Mouse (Mus musculus) neural tube, embryonic 15.5 days (tissue): ENCODE measurements around the gene Sorbs2. TPM values are rescaled to one million over a fixed set of nuclear protein-coding genes. Genes with fewer than 3 reads are reported as not detected.

Experiments used
- ATAC-seq: fragments of 200-750 bp; cut with Nextera tagmentation; 2 replicates; pipeline ENCODE4 v1.8.0; 2017; ENCODE audit warnings: mild to moderate bottlenecking, moderate TSS enrichment, moderate library complexity; ENCODE audit not compliant: low FRiP score
- H3K27ac ChIP-seq: fragments of 300-500 bp; sonication (generic); replicated peaks from 2 replicates; pipeline ENCODE4 v1.5.1; 2015; ENCODE audit warnings: mild to moderate bottlenecking, inconsistent platforms
- H3K27me3 ChIP-seq: fragments of 300-500 bp; sonication (generic); replicated peaks from 2 replicates; pipeline ENCODE4 v1.6.1; 2015; ENCODE audit warnings: inconsistent platforms
- H3K36me3 ChIP-seq: fragments of 300-500 bp; sonication (generic); 2 replicates; pipeline ENCODE4 v1.6.1; 2015; ENCODE audit warnings: inconsistent platforms
- H3K4me1 ChIP-seq: fragments of 300-500 bp; sonication (generic); 2 replicates; pipeline ENCODE4 v1.6.1; 2015; ENCODE audit warnings: inconsistent platforms
- H3K4me2 ChIP-seq: fragments of 300-500 bp; sonication (generic); 2 replicates; pipeline ENCODE4 v1.6.1; 2015; ENCODE audit warnings: inconsistent platforms, mild to moderate bottlenecking, moderate library complexity
- H3K4me3 ChIP-seq: fragments of 300-500 bp; sonication (generic); replicated peaks from 2 replicates; pipeline ENCODE4 v1.5.1; 2015; ENCODE audit warnings: mild to moderate bottlenecking, inconsistent platforms
- H3K9ac ChIP-seq: fragments of 300-500 bp; sonication (generic); replicated peaks from 2 replicates; pipeline ENCODE4 v1.6.1; 2015; ENCODE audit warnings: mild to moderate bottlenecking, inconsistent platforms
- H3K9me3 ChIP-seq: fragments of 300-500 bp; sonication (generic); replicated peaks from 2 replicates; pipeline ENCODE4 v1.6.1; 2016; ENCODE audit warnings: inconsistent platforms
- whole genome bisulfite sequencing: fragments of 180-500 bp; shearing (Covaris S2); methylation state at CpG from one replicate; pipeline ENCODE4 v1.1.7; 2015; ENCODE audit warnings: mixed read lengths; 5-methylcytosine and 5-hydroxymethylcytosine counted together
- polyA plus RNA-seq: library from polyadenylated mRNA; unstranded; fragments of >200 nt; fragmentation: Nextera tagmentation; extraction: Ambion mirVana; gene quantifications from 2 replicates; pipeline ENCODE4 v1.2.1, GENCODE M21; 2015

Sorbs2 gene
- polyA plus RNA-seq, 1 experiment from 2014 or later = 48.8 TPM

- Histone ChIP-seq H3K27me3 (no peaks in the 10 kb centered on the region), H3K36me3 (no peaks in the 10 kb centered on the region), H3K4me3 (no peak overlapping the region), H3K27ac (no peak overlapping the region), H3K9me3 (no peaks in the 10 kb centered on the region), H3K4me1 (peaks cover 16% of the 10 kb centered on the region; the same call in 1 of the 2 replicates), H3K4me2 (no peak overlapping the region), H3K9ac (no peak overlapping the region)
- no peak for ATAC-seq
- WGBS = 73% methylated on average over 12 of the region's 12 CpGs
Observed at GRCm38 (mm10) chr8:45660570-45660969, 153.0 kb downstream of the Sorbs2 start.

GRCm38 (mm10) chr8:45661605-45662004 is 154.0 kb downstream of the Sorbs2 start:
- no peak overlapping the region for H3K4me2 ChIP-seq
- H3K9me3 ChIP-seq = no peaks in the 10 kb centered on the region
- H3K27me3 ChIP-seq = no peaks in the 10 kb centered on the region
- H3K4me3 ChIP-seq = no peak overlapping the region
- ATAC-seq = no peak
- no peak overlapping the region for H3K9ac ChIP-seq
- no peaks in the 10 kb centered on the region for H3K36me3 ChIP-seq
- peaks cover 16% of the 10 kb centered on the region; the same call in 1 of the 2 replicates for H3K4me1 ChIP-seq
- WGBS = 57% methylated on average over 4 of the region's 4 CpGs
- no peak overlapping the region for H3K27ac ChIP-seq

- Histone ChIP-seq H3K4me2 (no peak overlapping the region), H3K4me1 (peaks cover 13% of the 10 kb centered on the region; the same call in 1 of the 2 replicates)
Observed at GRCm38 (mm10) chr8:45666221-45666620, 158.6 kb downstream of the Sorbs2 start.

GRCm38 (mm10) chr8:45673149-45673548 is 165.6 kb downstream of the Sorbs2 start:
- Histone ChIP-seq H3K27me3 (no peaks in the 10 kb centered on the region), H3K9ac (no peak overlapping the region), H3K4me3 (no peak overlapping the region), H3K27ac (no peak overlapping the region), H3K36me3 (no peaks in the 10 kb centered on the region), H3K4me1 (peaks cover 16% of the 10 kb centered on the region), H3K9me3 (no peaks in the 10 kb centered on the region), H3K4me2 (no peak overlapping the region)
- WGBS = 90% methylated on average over 4 of the region's 4 CpGs
- ATAC-seq = no peak

More at GRCm38 (mm10) chr8:45666221-45666620, 158.6 kb downstream of the Sorbs2 start:
- no peak overlapping the region for H3K4me3 ChIP-seq
- H3K27me3 ChIP-seq = no peaks in the 10 kb centered on the region
- no peaks in the 10 kb centered on the region for H3K36me3 ChIP-seq
- ATAC-seq = no peak
- no peak overlapping the region for H3K9ac ChIP-seq
- 90% methylated on average over 7 of the region's 7 CpGs for WGBS
- H3K27ac ChIP-seq = no peak overlapping the region
- no peaks in the 10 kb centered on the region for H3K9me3 ChIP-seq

GRCm38 (mm10) chr8:45675821-45676279 is 168.3 kb downstream of the Sorbs2 start:
- no peak overlapping the region for H3K4me2 ChIP-seq
- no peak overlapping the region for H3K9ac ChIP-seq
- peaks cover 16% of the 10 kb centered on the region for H3K4me1 ChIP-seq
- ATAC-seq = 0 out of 2 replicates have a peak, but pooled peaks have one; percentile 19
- 17% methylated on average over 6 of the region's 6 CpGs for WGBS
- no peaks in the 10 kb centered on the region for H3K36me3 ChIP-seq
- H3K27ac ChIP-seq = 0 out of 2 replicates have a peak overlapping the region, but pooled peaks have one; percentile 5
- no peaks in the 10 kb centered on the region for H3K9me3 ChIP-seq
- no peak overlapping the region for H3K4me3 ChIP-seq
- no peaks in the 10 kb centered on the region for H3K27me3 ChIP-seq

- ATAC-seq = no peak
- no peaks in the 10 kb centered on the region for H3K27me3 ChIP-seq
- H3K4me3 ChIP-seq = no peak overlapping the region
- H3K4me2 ChIP-seq = no peak overlapping the region
- no peak overlapping the region for H3K9ac ChIP-seq
- WGBS = 26% methylated on average over 10 of the region's 10 CpGs
- H3K27ac ChIP-seq = no peak overlapping the region
- H3K9me3 ChIP-seq = no peaks in the 10 kb centered on the region
- H3K4me1 ChIP-seq = peaks cover 12% of the 10 kb centered on the region
- no peaks in the 10 kb centered on the region for H3K36me3 ChIP-seq
Observed at GRCm38 (mm10) chr8:45677114-45677853, 169.7 kb downstream of the Sorbs2 start.

GRCm38 (mm10) chr8:45677854-45678241 is 170.3 kb downstream of the Sorbs2 start:
- H3K36me3 ChIP-seq = no peaks in the 10 kb centered on the region
- 34% methylated on average over 3 of the region's 3 CpGs for WGBS
- no peak for ATAC-seq
- H3K27ac ChIP-seq = no peak overlapping the region
- no peaks in the 10 kb centered on the region for H3K27me3 ChIP-seq
- no peaks in the 10 kb centered on the region for H3K9me3 ChIP-seq
- H3K4me3 ChIP-seq = no peak overlapping the region
- H3K9ac ChIP-seq = no peak overlapping the region
- no peak overlapping the region for H3K4me2 ChIP-seq
- peaks cover 14% of the 10 kb centered on the region for H3K4me1 ChIP-seq

GRCm38 (mm10) chr8:45681171-45681570 is 173.6 kb downstream of the Sorbs2 start:
- Histone ChIP-seq H3K4me2 (no peak overlapping the region), H3K27me3 (no peaks in the 10 kb centered on the region), H3K4me1 (peaks cover 12% of the 10 kb centered on the region), H3K36me3 (no peaks in the 10 kb centered on the region), H3K9me3 (no peaks in the 10 kb centered on the region), H3K4me3 (no peak overlapping the region), H3K27ac (no peak overlapping the region), H3K9ac (no peak overlapping the region)
- 83% methylated on average over 3 of the region's 3 CpGs for WGBS
- ATAC-seq = no peak

- Histone ChIP-seq H3K9ac (no peak overlapping the region), H3K4me2 (no peak overlapping the region), H3K4me3 (no peak overlapping the region), H3K4me1 (peaks cover 14% of the 10 kb centered on the region), H3K27ac (no peak overlapping the region; the same call in 1 of the 2 replicates), H3K27me3 (no peaks in the 10 kb centered on the region), H3K36me3 (no peaks in the 10 kb centered on the region), H3K9me3 (no peaks in the 10 kb centered on the region)
- no peak for ATAC-seq
- WGBS = 36% methylated on average over 8 of the region's 8 CpGs
Observed at GRCm38 (mm10) chr8:45682845-45683383, 175.3 kb downstream of the Sorbs2 start.

GRCm38 (mm10) chr8:45687942-45688695 is 180.5 kb downstream of the Sorbs2 start:
- ATAC-seq = peak; percentile 53; the same call in 1 of the 2 replicates
- H3K4me1 ChIP-seq = peaks cover 25% of the 10 kb centered on the region
- WGBS = 23% methylated on average over 12 of the region's 12 CpGs
- H3K4me2 ChIP-seq = peak overlapping the region; percentile 36
- no peaks in the 10 kb centered on the region for H3K36me3 ChIP-seq
- H3K9me3 ChIP-seq = no peaks in the 10 kb centered on the region
- H3K27me3 ChIP-seq = no peaks in the 10 kb centered on the region
- H3K4me3 ChIP-seq = no peak overlapping the region
- peak overlapping the region; percentile 48 for H3K27ac ChIP-seq
- H3K9ac ChIP-seq = no peak overlapping the region

GRCm38 (mm10) chr8:45689611-45690207 is 182.1 kb downstream of the Sorbs2 start:
- peaks cover 22% of the 10 kb centered on the region for H3K4me1 ChIP-seq
- WGBS = 69% methylated on average over 2 of the region's 2 CpGs
- H3K9me3 ChIP-seq = no peaks in the 10 kb centered on the region
- no peak overlapping the region for H3K27ac ChIP-seq
- no peak overlapping the region for H3K4me3 ChIP-seq
- no peak for ATAC-seq
- H3K9ac ChIP-seq = no peak overlapping the region
- H3K4me2 ChIP-seq = no peak overlapping the region
- no peaks in the 10 kb centered on the region for H3K27me3 ChIP-seq
- no peaks in the 10 kb centered on the region for H3K36me3 ChIP-seq
